Mouse (Mus musculus) brain, embryonic 14.5 days (tissue): ENCODE results near the gene Perm1.

Source experiments
- CTCF ChIP-seq: fragments of 200-500 bp; IDR thresholded peaks from 2 replicates; pipeline ENCODE4 v1.5.1; 2012; ENCODE audit warnings: inconsistent platforms, mild to moderate bottlenecking, moderate library complexity, borderline replicate concordance; ENCODE audit not compliant: insufficient read depth, insufficient read length; ENCODE audit errors: extremely low read depth
- POLR2A ChIP-seq: fragments of 200-500 bp; IDR thresholded peaks from 2 replicates; pipeline ENCODE4 v1.6.1; 2012; ENCODE audit warnings: mild to moderate bottlenecking, inconsistent platforms, borderline replicate concordance; ENCODE audit not compliant: poor library complexity, insufficient read depth, insufficient read length, severe bottlenecking; ENCODE audit errors: extremely low read depth

DNA sequence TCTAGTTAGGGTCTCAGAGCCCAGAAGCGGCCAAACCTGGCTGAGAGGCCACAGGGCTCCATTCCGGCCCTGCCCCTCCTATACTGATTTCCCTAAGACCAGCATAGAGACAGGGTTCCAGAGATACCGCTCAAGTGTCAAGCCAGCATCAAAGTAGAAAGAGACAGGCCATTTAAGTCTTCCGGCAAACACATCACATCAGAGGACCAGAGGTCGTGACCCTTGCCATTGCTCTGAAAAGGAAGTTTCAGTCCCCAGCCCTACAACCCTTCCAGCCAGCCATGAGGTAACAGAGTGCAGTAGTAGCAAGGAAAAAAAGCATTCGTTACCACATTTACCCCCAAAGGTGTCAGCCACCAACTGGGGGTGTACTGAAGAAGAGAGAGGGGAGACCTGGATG, 21.3 kb upstream of the Perm1 start:
- TF ChIP-seq CTCF (no peak), POLR2A (no peak)
